Mouse (Mus musculus) ES-E14 (cell line): ENCODE measurements around the gene Arhgef25.

Experiments
- CHD2 ChIP-seq: IDR thresholded peaks from 2 replicates; pipeline ENCODE4 v1.6.1; 2014; ENCODE audit warnings: mild to moderate bottlenecking, low read depth, low read length, inconsistent platforms
- ZC3H11A ChIP-seq: IDR thresholded peaks from 2 replicates; pipeline ENCODE4 v1.6.1; 2012; ENCODE audit warnings: low read depth, mild to moderate bottlenecking, inconsistent platforms, low read length, borderline replicate concordance
- ZNF384 ChIP-seq: IDR thresholded peaks from 2 replicates; pipeline ENCODE4 v1.6.1; 2012; ENCODE audit warnings: low read depth, low read length, inconsistent platforms

DNA sequence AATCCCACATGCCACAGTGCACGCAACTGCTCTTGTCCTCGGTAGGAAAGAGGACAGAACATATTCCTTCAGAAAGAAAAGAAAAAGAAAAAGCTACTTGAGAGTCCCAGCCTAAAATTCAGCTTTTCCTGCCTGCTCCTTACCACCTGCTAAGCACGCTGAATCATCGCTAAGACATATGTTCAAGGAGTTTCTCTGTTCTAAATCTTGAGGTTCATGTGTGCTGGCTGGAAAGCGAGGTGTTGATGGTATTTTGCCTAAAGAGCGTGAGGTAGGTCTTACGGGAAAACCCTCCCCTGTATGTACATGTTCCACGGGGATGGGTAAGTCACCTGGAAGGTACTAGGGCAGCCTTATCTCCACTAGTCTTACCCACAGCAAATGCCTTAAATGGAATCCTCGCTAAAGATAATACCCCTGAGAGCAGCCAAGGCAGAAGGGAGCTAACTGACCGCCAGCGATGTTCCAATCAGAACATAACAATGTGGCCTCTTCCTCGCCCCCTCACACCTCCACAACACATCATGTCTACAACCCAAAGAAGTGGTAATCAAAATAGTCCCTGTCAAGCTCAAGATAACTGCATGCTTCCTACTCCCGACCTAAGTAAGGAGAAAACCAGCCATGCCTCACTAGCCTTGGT lies 20.2 kb upstream of the Arhgef25 start:
- no peak for TF ChIP-seq CHD2
- TF ChIP-seq ZNF384 = no peak
- TF ChIP-seq ZC3H11A = no peak
